Comparison of ENCODE assay signal across 15 mouse cellular contexts in genomic region chr11:63213901-63214425, GRCm38 (mm10).
DNase-seq lines count a peak whose midpoint lies in the region; ATAC-seq lines count a peak whose summit lies in the region.
"Had no signal": no experiment of that assay in that cellular context is flagged by ENCODE, and none has a peak within 500 bp of the region (broad histone marks: within the 10 kb centered on the region; RNA-seq: fewer than 3 reads in every experiment).

No protein-coding gene starts in this region.

- no peak overlapping the region for H3K4me2 ChIP-seq in hindbrain, embryonic 11.5 days (replicated peaks; ENCODE audit: low read depth, low read length)
- no peak overlapping the region; the same call in 1 of the 2 replicates for H3K4me2 ChIP-seq in hindbrain, embryonic 14.5 days (replicated peaks)
- H3K4me2 ChIP-seq: liver, embryonic 15.5 days; stomach, embryonic 15.5 days had no signal

- no peak overlapping the region for H3K27ac ChIP-seq in hindbrain, embryonic 11.5 days (ENCODE audit: low read depth, low read length)
- no peak overlapping the region for H3K27ac ChIP-seq in hindbrain, embryonic 14.5 days
- H3K27ac ChIP-seq: forebrain, embryonic 10.5 days; liver, embryonic 15.5 days; macrophage; stomach, embryonic 15.5 days had no signal

- H3K9ac ChIP-seq in hindbrain, embryonic 11.5 days (ENCODE audit: low read depth, low read length) = no peak overlapping the region
- no peak overlapping the region for H3K9ac ChIP-seq in hindbrain, embryonic 14.5 days
- H3K9ac ChIP-seq: liver, embryonic 15.5 days; stomach, embryonic 15.5 days had no signal

- no peak for ATAC-seq in hindbrain, embryonic 11.5 days (ENCODE audit: low FRiP score)
- ATAC-seq in hindbrain, embryonic 14.5 days (ENCODE audit: low FRiP score) = no peak
- ATAC-seq: activated CD4-positive, CD25-positive, alpha-beta regulatory T cell, adult 4 months had no signal

- H3K27me3 ChIP-seq in hindbrain, embryonic 11.5 days (ENCODE audit: control insufficient read depth, insufficient read depth, low read length) = no peaks in the 10 kb centered on the region
- H3K27me3 ChIP-seq in hindbrain, embryonic 14.5 days (ENCODE audit: control insufficient read depth, insufficient read depth, low read length) = no peaks in the 10 kb centered on the region
- H3K27me3 ChIP-seq: liver, embryonic 15.5 days; stomach, embryonic 15.5 days had no signal

- DNase-seq in hindbrain, embryonic 11.5 days (ENCODE audit: low spot score) = peak; percentile 21
- DNase-seq in hindbrain, embryonic 14.5 days (ENCODE audit: low spot score) = no peak
- DNase-seq in retina, postnatal 1 day = peak; percentile 10
- no peak for DNase-seq in retina, embryonic 14.5 days (ENCODE audit: low spot score)
- DNase-seq in embryo, embryonic 11 days = peak; percentile 25
- no peak for DNase-seq in gastrocnemius, postnatal 4 days (ENCODE audit: low spot score in 2 of 2)
- DNase-seq in adrenal gland, adult (ENCODE audit: inconsistent age in 2 of 2, low spot score in 1 of 2) = no peak
- DNase-seq: cerebellum, adult 18-20 months; kidney, postnatal 10 days; left cerebral cortex, postnatal 4 days had no signal

- no peaks in the 10 kb centered on the region for H3K4me1 ChIP-seq in hindbrain, embryonic 11.5 days (replicated peaks; ENCODE audit: control insufficient read depth, insufficient read depth, low read length)
- H3K4me1 ChIP-seq in hindbrain, embryonic 14.5 days (replicated peaks; ENCODE audit: control insufficient read depth, insufficient read depth, low read length) = no peaks in the 10 kb centered on the region
- H3K4me1 ChIP-seq: liver, embryonic 15.5 days; stomach, embryonic 15.5 days had no signal

- no peaks in the 10 kb centered on the region for H3K36me3 ChIP-seq in hindbrain, embryonic 11.5 days (ENCODE audit: control insufficient read depth, insufficient read depth, low read length)
- no peaks in the 10 kb centered on the region for H3K36me3 ChIP-seq in hindbrain, embryonic 14.5 days (replicated peaks; ENCODE audit: control insufficient read depth, insufficient read depth)
- H3K36me3 ChIP-seq: forebrain, embryonic 10.5 days; liver, embryonic 15.5 days; stomach, embryonic 15.5 days had no signal

- no peak overlapping the region for H3K4me3 ChIP-seq in hindbrain, embryonic 11.5 days (ENCODE audit: low read depth, low read length)
- H3K4me3 ChIP-seq in hindbrain, embryonic 14.5 days (replicated peaks; ENCODE audit: low read length) = no peak overlapping the region
- H3K4me3 ChIP-seq: forebrain, embryonic 10.5 days; liver, embryonic 15.5 days; stomach, embryonic 15.5 days had no signal

- 51% methylated on average over 19 of the region's 19 CpGs for WGBS in hindbrain, embryonic 11.5 days
- WGBS in hindbrain, embryonic 14.5 days = 50% methylated on average over 19 of the region's 19 CpGs

- no peaks in the 10 kb centered on the region for H3K9me3 ChIP-seq in hindbrain, embryonic 11.5 days (ENCODE audit: control insufficient read depth, low read length)
- no peaks in the 10 kb centered on the region for H3K9me3 ChIP-seq in hindbrain, embryonic 14.5 days (ENCODE audit: control insufficient read depth, low read length)
- H3K9me3 ChIP-seq: forebrain, embryonic 10.5 days; liver, embryonic 15.5 days; stomach, embryonic 15.5 days had no signal

Comparison
In these comparisons a context has a peak if more than half of its experiments do, and no peak if none do; other contexts are left out.
1. DNase-seq: peak in hindbrain, embryonic 11.5 days (single experiment), retina, postnatal 1 day (single experiment) and embryo, embryonic 11 days (single experiment); none in hindbrain, embryonic 14.5 days (single experiment), retina, embryonic 14.5 days (single experiment), gastrocnemius, postnatal 4 days (0 of 2) and adrenal gland, adult (0 of 2).